Comparison of ENCODE assay signal across 12 mouse cellular contexts in the genomic region with DNA sequence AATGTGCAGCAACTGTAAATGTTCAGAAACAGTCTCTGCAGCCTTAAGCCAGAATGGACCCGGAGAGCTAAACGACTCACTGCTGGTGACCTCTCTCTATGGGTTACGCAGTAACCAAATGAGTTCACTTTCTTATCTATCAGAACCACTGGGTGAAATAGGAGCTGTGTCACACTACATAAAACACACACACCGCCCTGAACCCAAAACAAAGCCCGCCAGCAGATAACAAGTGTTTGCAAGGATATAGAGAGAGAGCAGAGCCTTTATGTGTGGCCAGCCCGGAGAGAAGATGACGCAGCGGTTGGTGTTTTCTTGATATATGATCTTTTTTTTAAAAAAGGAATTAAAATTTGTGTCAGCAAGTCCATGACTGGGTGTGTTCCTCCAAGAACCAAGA.
DNase-seq lines count a peak whose midpoint lies in the region; ATAC-seq and TF ChIP-seq lines count a peak whose summit lies in the region.
"Had no signal": no experiment of that assay in that cellular context is flagged by ENCODE, and none has a peak within 500 bp of the region (broad histone marks: within the 10 kb centered on the region; RNA-seq: fewer than 3 reads in every experiment).

No protein-coding gene starts in this region.

- H3K4me3 ChIP-seq in forebrain, embryonic 10.5 days: no peak overlapping the region
- no peak overlapping the region for H3K4me3 ChIP-seq in forebrain, postnatal 0 days (ENCODE audit: low read depth, low read length)
- H3K4me3 ChIP-seq in layer of hippocampus, adult 2 months: no peak overlapping the region
- H3K4me3 ChIP-seq in liver, adult 2 months (ENCODE audit: insufficient read depth, low read depth, low read length): no peak overlapping the region
- no peak overlapping the region for H3K4me3 ChIP-seq in stomach, postnatal 0 days (ENCODE audit: low read depth, low read length)
- H3K4me3 ChIP-seq: embryonic facial prominence, embryonic 13.5 days; midbrain, embryonic 13.5 days had no signal

- ATAC-seq in forebrain, postnatal 0 days: no peak
- ATAC-seq in stomach, postnatal 0 days (ENCODE audit: low FRiP score, low TSS enrichment): peak; percentile 82
- ATAC-seq: midbrain, embryonic 13.5 days had no signal

- no peak for DNase-seq in forebrain, embryonic 10.5 days (ENCODE audit: extremely low spot score, low spot score)
- no peak for DNase-seq in forebrain, postnatal 0 days
- DNase-seq in layer of hippocampus, adult 2 months (ENCODE audit: low spot score in 2 of 2): no peak
- no peak for DNase-seq in layer of hippocampus, adult 9-10 months (ENCODE audit: low spot score)
- peak; percentile 41 for DNase-seq in liver, adult 2 months (ENCODE audit: extremely low read depth, low read depth, low spot score)
- DNase-seq in stomach, postnatal 0 days (ENCODE audit: low spot score): peak; percentile 40
- DNase-seq in lung, postnatal 36 days: no peak
- no peak for DNase-seq in left cerebral cortex, postnatal 4 days
- DNase-seq: adrenal gland, adult 8-10 months; kidney, adult 18-20 months had no signal

- no peak overlapping the region for H3K4me2 ChIP-seq in forebrain, postnatal 0 days (ENCODE audit: low read depth)
- no peak overlapping the region for H3K4me2 ChIP-seq in stomach, postnatal 0 days (replicated peaks; ENCODE audit: low read depth)
- H3K4me2 ChIP-seq: embryonic facial prominence, embryonic 13.5 days; midbrain, embryonic 13.5 days had no signal

- H3K9ac ChIP-seq in forebrain, postnatal 0 days: no peak overlapping the region
- H3K9ac ChIP-seq in liver, adult 2 months (ENCODE audit: low read depth, low read length): no peak overlapping the region
- no peak overlapping the region for H3K9ac ChIP-seq in stomach, postnatal 0 days (ENCODE audit: low read length)
- H3K9ac ChIP-seq: embryonic facial prominence, embryonic 13.5 days; midbrain, embryonic 13.5 days had no signal

- 0 out of 2 replicates have a peak overlapping the region, but pooled peaks have one; percentile 3 for H3K27ac ChIP-seq in forebrain, embryonic 10.5 days
- H3K27ac ChIP-seq in forebrain, postnatal 0 days (ENCODE audit: low read depth, low read length): no peak overlapping the region
- peak overlapping the region; percentile 84 for H3K27ac ChIP-seq in layer of hippocampus, adult 2 months
- H3K27ac ChIP-seq in liver, adult 2 months (replicated peaks; ENCODE audit: insufficient read depth, low read depth, low read length): no peak overlapping the region
- H3K27ac ChIP-seq in stomach, postnatal 0 days (replicated peaks): no peak overlapping the region
- H3K27ac ChIP-seq: midbrain, embryonic 13.5 days had no signal

- H3K4me1 ChIP-seq in forebrain, embryonic 10.5 days: peaks cover 20% of the 10 kb centered on the region
- H3K4me1 ChIP-seq in forebrain, postnatal 0 days (ENCODE audit: insufficient read depth): peaks cover 9% of the 10 kb centered on the region; the same call in 1 of the 2 replicates
- peaks cover 10% of the 10 kb centered on the region for H3K4me1 ChIP-seq in liver, adult 2 months (ENCODE audit: control insufficient read depth, insufficient read depth, low read length)
- H3K4me1 ChIP-seq in stomach, postnatal 0 days (replicated peaks; ENCODE audit: control insufficient read depth, insufficient read depth): no peaks in the 10 kb centered on the region

- intact Hi-C loops in left cerebral cortex, postnatal 4 days (cut with DNase I): no loop called here

- H3K9me3 ChIP-seq in forebrain, embryonic 10.5 days: no peaks in the 10 kb centered on the region
- H3K9me3 ChIP-seq in forebrain, postnatal 0 days (ENCODE audit: low read length): no peaks in the 10 kb centered on the region
- no peaks in the 10 kb centered on the region for H3K9me3 ChIP-seq in stomach, postnatal 0 days (ENCODE audit: control insufficient read depth, low read length)
- H3K9me3 ChIP-seq: embryonic facial prominence, embryonic 13.5 days; midbrain, embryonic 13.5 days had no signal

- no peaks in the 10 kb centered on the region for H3K36me3 ChIP-seq in forebrain, embryonic 10.5 days (replicated peaks)
- H3K36me3 ChIP-seq in forebrain, postnatal 0 days (ENCODE audit: insufficient read depth): no peaks in the 10 kb centered on the region
- H3K36me3 ChIP-seq in liver, adult 2 months (ENCODE audit: control insufficient read depth, insufficient read depth, low read length): no peaks in the 10 kb centered on the region
- H3K36me3 ChIP-seq in stomach, postnatal 0 days (ENCODE audit: control insufficient read depth, insufficient read depth, low read length): no peaks in the 10 kb centered on the region
- H3K36me3 ChIP-seq: embryonic facial prominence, embryonic 13.5 days; midbrain, embryonic 13.5 days had no signal

- 0 out of 2 replicates have a peak, but pooled peaks cover 3% of the 10 kb centered on the region for H3K79me2 ChIP-seq in liver, adult 2 months (ENCODE audit: control insufficient read depth, insufficient read depth, low read length)

- no peak for TF ChIP-seq EP300 in stomach, postnatal 0 days (optimal IDR thresholded peaks at IDR 0.05)

- 89% methylated on average over 8 of the region's 8 CpGs for WGBS in forebrain, embryonic 10.5 days
- 87% methylated on average over 8 of the region's 8 CpGs for WGBS in forebrain, postnatal 0 days
- 42% methylated on average over 8 of the region's 8 CpGs for WGBS in liver, adult 2 months
- WGBS in stomach, postnatal 0 days: 58% methylated on average over 8 of the region's 8 CpGs

- no peaks in the 10 kb centered on the region for H3K27me3 ChIP-seq in forebrain, embryonic 10.5 days (ENCODE audit: poor library complexity, severe bottlenecking)
- no peaks in the 10 kb centered on the region for H3K27me3 ChIP-seq in forebrain, postnatal 0 days (ENCODE audit: insufficient read depth, low read length)
- H3K27me3 ChIP-seq in liver, adult 2 months (ENCODE audit: control insufficient read depth, insufficient read depth, low read length): no peaks in the 10 kb centered on the region
- H3K27me3 ChIP-seq in stomach, postnatal 0 days (ENCODE audit: control insufficient read depth, insufficient read depth, low read length): no peaks in the 10 kb centered on the region
- H3K27me3 ChIP-seq: embryonic facial prominence, embryonic 13.5 days; midbrain, embryonic 13.5 days had no signal

- TF ChIP-seq CTCF in forebrain, postnatal 0 days (IDR thresholded peaks at IDR 0.05; ENCODE audit: low read depth): no peak
- no peak for TF ChIP-seq CTCF in layer of hippocampus, adult 2 months (conservative IDR thresholded peaks at IDR 0.05)
- TF ChIP-seq CTCF in liver, adult 2 months (IDR thresholded peaks at IDR 0.05; ENCODE audit: low read depth, low read length): no peak
- TF ChIP-seq CTCF in stomach, postnatal 0 days (IDR thresholded peaks at IDR 0.05; ENCODE audit: low read depth): no peak

- no peak for TF ChIP-seq POLR2A in liver, adult 2 months (IDR thresholded peaks at IDR 0.05; ENCODE audit: extremely low read depth, insufficient read depth, low read length)

Comparison
In these comparisons a context has a peak if more than half of its experiments do, and no peak if none do; other contexts are left out.
1. H3K27ac ChIP-seq: peak in forebrain, embryonic 10.5 days (single experiment) and layer of hippocampus, adult 2 months (single experiment); none in forebrain, postnatal 0 days (single experiment), liver, adult 2 months (single experiment) and stomach, postnatal 0 days (single experiment).
2. DNase-seq: peak in liver, adult 2 months (single experiment) and stomach, postnatal 0 days (single experiment); none in forebrain, embryonic 10.5 days (single experiment), forebrain, postnatal 0 days (single experiment), layer of hippocampus, adult 2 months (0 of 2), layer of hippocampus, adult 9-10 months (single experiment), lung, postnatal 36 days (single experiment) and left cerebral cortex, postnatal 4 days (single experiment).